Mouse (Mus musculus): ENCODE data around the gene Cep70. TPM values are rescaled to one million over a fixed set of nuclear protein-coding genes. Genes with fewer than 3 reads are reported as not detected.

Gene Cep70
- polyA plus RNA-seq, 1 experiment from 2014 or later: 32.0 TPM

DNA sequence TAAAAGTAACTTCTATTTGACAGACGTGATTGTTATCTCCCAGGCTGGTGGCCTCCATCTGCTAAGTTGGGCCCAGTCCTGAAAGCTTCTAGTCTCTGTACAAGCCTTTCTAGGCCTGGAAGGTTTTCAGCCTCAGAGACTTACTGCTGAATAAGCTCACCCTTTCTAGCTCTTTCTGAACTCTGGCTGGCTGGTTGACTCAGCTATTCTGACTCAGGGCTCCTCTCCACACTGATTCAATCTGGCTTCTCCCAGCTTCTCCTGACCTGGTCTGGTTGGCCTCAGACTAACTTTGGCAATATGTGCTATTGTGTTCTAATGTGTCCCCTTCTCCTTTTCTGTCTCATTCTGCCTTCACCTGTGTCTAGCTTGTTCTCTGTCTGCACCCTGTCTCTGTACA lies 3.9 kb upstream of the Cep70 start:
- no peak for ATAC-seq (ENCODE audit: low FRiP score, low TSS enrichment)
- Histone ChIP-seq H3K9me3 (ENCODE audit: control insufficient read depth, low read length) (no peaks in the 10 kb centered on the region), H3K27ac (ENCODE audit: low read depth, low read length) (no peak overlapping the region), H3K36me3 (ENCODE audit: control insufficient read depth, insufficient read depth, low read length) (no peaks in the 10 kb centered on the region), H3K4me1 (ENCODE audit: control insufficient read depth, insufficient read depth, low read length) (0 out of 2 replicates have a peak, but pooled peaks cover 5% of the 10 kb centered on the region), H3K4me2 (replicated peaks; ENCODE audit: low read depth, low read length) (no peak overlapping the region), H3K4me3 (ENCODE audit: low read length) (no peak overlapping the region), H3K9ac (ENCODE audit: low read depth, low read length) (no peak overlapping the region), H3K27me3 (ENCODE audit: control insufficient read depth, insufficient read depth, low read length) (no peaks in the 10 kb centered on the region)
- WGBS: 56% methylated on average over 1 of the region's 1 CpGs

DNA sequence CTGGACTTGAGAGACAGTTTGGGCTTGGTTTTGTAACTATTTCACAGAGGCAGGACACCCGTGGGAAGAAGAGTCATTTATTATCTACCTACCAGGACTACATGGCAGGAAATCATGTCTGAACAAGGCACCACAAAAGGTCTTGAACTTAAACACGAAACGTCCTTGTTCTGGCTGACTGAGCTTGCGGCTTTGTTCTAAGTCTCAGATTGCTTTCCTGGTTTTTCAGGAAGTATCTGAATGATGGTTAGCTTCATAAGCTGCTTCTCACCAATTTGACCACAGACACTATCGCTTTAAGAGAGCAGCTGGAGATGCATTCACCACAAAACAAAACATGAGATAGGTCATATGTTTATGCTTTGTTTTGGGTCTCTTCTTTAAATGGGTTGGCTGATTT lies 2.6 kb upstream of the Cep70 start:
- H3K9ac ChIP-seq (ENCODE audit: low read depth, low read length): no peak overlapping the region
- no peak overlapping the region for H3K4me3 ChIP-seq (ENCODE audit: low read length)
- 51% methylated on average over 5 of the region's 5 CpGs for WGBS
- no peaks in the 10 kb centered on the region for H3K9me3 ChIP-seq (ENCODE audit: control insufficient read depth, low read length)
- no peaks in the 10 kb centered on the region for H3K36me3 ChIP-seq (ENCODE audit: control insufficient read depth, insufficient read depth, low read length)
- H3K4me1 ChIP-seq (ENCODE audit: control insufficient read depth, insufficient read depth, low read length): 0 out of 2 replicates have a peak, but pooled peaks cover 5% of the 10 kb centered on the region
- ATAC-seq (ENCODE audit: low FRiP score, low TSS enrichment): no peak
- H3K4me2 ChIP-seq (replicated peaks; ENCODE audit: low read depth, low read length): no peak overlapping the region
- H3K27ac ChIP-seq (ENCODE audit: low read depth, low read length): no peak overlapping the region
- no peaks in the 10 kb centered on the region for H3K27me3 ChIP-seq (ENCODE audit: control insufficient read depth, insufficient read depth, low read length)

DNA sequence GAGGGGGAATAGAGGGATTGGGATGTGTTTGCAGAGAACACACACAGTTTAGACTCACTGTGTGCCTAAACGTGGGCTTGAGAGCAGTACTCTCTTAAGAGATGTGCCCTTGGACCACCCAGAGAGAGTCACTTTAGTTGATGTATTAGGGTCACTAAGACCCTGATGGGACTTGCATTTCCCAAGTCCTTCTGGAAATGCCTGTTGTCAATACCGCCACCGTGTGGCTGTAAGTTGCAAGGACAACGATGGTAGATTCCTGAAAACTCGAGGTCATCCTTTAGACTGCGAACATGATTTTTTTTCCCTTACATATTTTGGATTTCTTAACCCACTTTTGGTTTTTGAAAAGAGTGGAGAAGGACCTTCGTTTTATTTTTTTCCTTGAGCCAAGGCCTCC lies 1.1 kb upstream of the Cep70 start:
- Histone ChIP-seq H3K4me2 (replicated peaks; ENCODE audit: low read depth, low read length) (peak overlapping the region; percentile 67; the same call in 1 of the 2 replicates), H3K36me3 (ENCODE audit: control insufficient read depth, insufficient read depth, low read length) (no peaks in the 10 kb centered on the region), H3K9ac (ENCODE audit: low read depth, low read length) (no peak overlapping the region), H3K4me3 (ENCODE audit: low read length) (no peak overlapping the region), H3K27ac (ENCODE audit: low read depth, low read length) (no peak overlapping the region), H3K9me3 (ENCODE audit: control insufficient read depth, low read length) (no peaks in the 10 kb centered on the region), H3K4me1 (ENCODE audit: control insufficient read depth, insufficient read depth, low read length) (0 out of 2 replicates have a peak, but pooled peaks cover 5% of the 10 kb centered on the region), H3K27me3 (ENCODE audit: control insufficient read depth, insufficient read depth, low read length) (no peaks in the 10 kb centered on the region)
- WGBS: 3% methylated on average over 7 of the region's 7 CpGs
- ATAC-seq (ENCODE audit: low FRiP score, low TSS enrichment): no peak

DNA sequence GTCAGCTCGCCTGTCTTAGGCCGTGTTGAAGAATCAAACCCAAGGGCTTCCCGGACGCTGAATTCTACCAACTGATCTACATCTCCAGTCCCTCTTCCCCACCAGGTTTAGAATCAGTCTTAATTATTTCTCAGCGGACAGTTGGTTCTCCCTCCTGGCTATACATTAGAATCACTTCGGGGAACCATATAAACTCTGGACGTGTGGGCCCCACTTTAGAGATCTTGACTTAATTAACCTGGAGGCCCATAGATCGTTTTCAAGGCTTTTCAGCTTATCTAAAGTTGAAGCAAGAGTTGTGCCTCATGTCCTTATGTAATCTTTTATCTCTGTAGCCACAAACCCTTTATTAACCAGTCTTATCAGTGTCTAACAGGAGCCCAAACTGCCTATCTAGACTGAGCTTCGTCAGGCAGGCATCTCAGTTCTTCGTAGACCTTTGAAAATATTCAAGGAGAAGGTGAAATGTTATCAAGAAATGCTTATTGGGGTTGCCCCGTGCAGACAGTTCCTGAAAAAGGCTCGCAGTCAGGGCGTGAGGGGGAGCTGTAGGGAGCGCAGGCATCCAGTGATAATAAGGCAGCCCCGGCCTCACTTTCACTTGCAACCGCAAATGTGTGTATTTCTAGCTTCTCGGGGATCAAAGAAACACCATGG lies 506 bp upstream of the Cep70 start:
- Histone ChIP-seq H3K4me2 (replicated peaks; ENCODE audit: low read depth, low read length) (peak overlapping the region; percentile 67), H3K9me3 (ENCODE audit: control insufficient read depth, low read length) (no peaks in the 10 kb centered on the region), H3K4me3 (ENCODE audit: low read length) (peak overlapping the region; percentile 92), H3K9ac (ENCODE audit: low read depth, low read length) (peak overlapping the region; percentile 72; the same call in 1 of the 2 replicates), H3K27ac (ENCODE audit: low read depth, low read length) (no peak overlapping the region), H3K4me1 (ENCODE audit: control insufficient read depth, insufficient read depth, low read length) (0 out of 2 replicates have a peak, but pooled peaks cover 5% of the 10 kb centered on the region), H3K36me3 (ENCODE audit: control insufficient read depth, insufficient read depth, low read length) (no peaks in the 10 kb centered on the region), H3K27me3 (ENCODE audit: control insufficient read depth, insufficient read depth, low read length) (no peaks in the 10 kb centered on the region)
- 8% methylated on average over 17 of the region's 17 CpGs for WGBS
- no peak for ATAC-seq (ENCODE audit: low FRiP score, low TSS enrichment)

DNA sequence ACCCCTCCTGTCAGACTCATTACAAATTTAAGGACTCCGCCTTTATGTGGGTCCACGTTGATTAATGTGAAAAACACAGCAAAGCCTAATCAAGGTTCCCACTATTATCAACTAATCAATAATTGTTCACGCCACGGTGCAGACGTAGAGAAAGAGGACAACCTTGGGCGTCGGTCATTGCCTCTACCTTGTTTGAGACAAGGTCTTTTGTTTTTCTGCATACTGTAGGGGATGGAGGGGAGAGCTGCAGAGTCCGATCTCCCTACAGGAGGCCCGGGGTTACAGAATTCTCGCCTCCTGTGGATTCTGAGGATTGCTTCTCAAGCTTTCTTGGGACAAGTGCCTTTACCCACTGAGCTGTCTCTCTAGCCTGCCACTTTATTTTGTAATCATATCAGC lies 727 bp downstream of the Cep70 start:
- peak overlapping the region; percentile 67 for H3K4me2 ChIP-seq (replicated peaks; ENCODE audit: low read depth, low read length)
- peak overlapping the region; percentile 6; the same call in 1 of the 2 replicates for H3K27ac ChIP-seq (ENCODE audit: low read depth, low read length)
- H3K9me3 ChIP-seq (ENCODE audit: control insufficient read depth, low read length): no peaks in the 10 kb centered on the region
- 0 out of 2 replicates have a peak, but pooled peaks cover 5% of the 10 kb centered on the region for H3K4me1 ChIP-seq (ENCODE audit: control insufficient read depth, insufficient read depth, low read length)
- peak overlapping the region; percentile 72 for H3K9ac ChIP-seq (ENCODE audit: low read depth, low read length)
- H3K27me3 ChIP-seq (ENCODE audit: control insufficient read depth, insufficient read depth, low read length): no peaks in the 10 kb centered on the region
- ATAC-seq (ENCODE audit: low FRiP score, low TSS enrichment): no peak
- H3K4me3 ChIP-seq (ENCODE audit: low read length): peak overlapping the region; percentile 92
- WGBS: 3% methylated on average over 10 of the region's 10 CpGs
- H3K36me3 ChIP-seq (ENCODE audit: control insufficient read depth, insufficient read depth, low read length): no peaks in the 10 kb centered on the region

DNA sequence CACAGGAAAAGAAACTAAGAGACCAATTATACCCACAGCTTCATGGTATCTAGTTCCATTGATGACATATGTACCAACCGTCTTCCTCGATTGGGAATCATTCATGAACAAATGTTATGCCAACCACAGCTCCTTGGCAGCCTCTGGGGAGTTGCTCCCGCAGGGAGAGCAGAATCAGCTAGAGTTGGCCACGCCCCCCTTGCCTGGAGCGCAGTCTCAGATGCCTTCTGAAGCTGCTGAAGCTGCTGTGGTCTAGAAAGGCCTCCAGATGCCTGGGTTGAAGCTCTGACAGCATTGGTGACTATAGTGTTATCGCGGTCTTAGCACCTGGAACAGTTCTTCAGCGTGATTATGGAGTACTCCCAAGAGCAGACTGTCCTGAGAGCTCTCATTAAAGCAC lies 5.1 kb downstream of the Cep70 start:
- no peak overlapping the region for H3K4me2 ChIP-seq (replicated peaks; ENCODE audit: low read depth, low read length)
- 62% methylated on average over 8 of the region's 8 CpGs for WGBS
- H3K9ac ChIP-seq (ENCODE audit: low read depth, low read length): no peak overlapping the region
- no peak for ATAC-seq (ENCODE audit: low FRiP score, low TSS enrichment)
- H3K27ac ChIP-seq (ENCODE audit: low read depth, low read length): no peak overlapping the region
- no peaks in the 10 kb centered on the region for H3K4me1 ChIP-seq (ENCODE audit: control insufficient read depth, insufficient read depth, low read length)
- no peaks in the 10 kb centered on the region for H3K36me3 ChIP-seq (ENCODE audit: control insufficient read depth, insufficient read depth, low read length)
- no peaks in the 10 kb centered on the region for H3K9me3 ChIP-seq (ENCODE audit: control insufficient read depth, low read length)
- H3K4me3 ChIP-seq (ENCODE audit: low read length): no peak overlapping the region
- H3K27me3 ChIP-seq (ENCODE audit: control insufficient read depth, insufficient read depth, low read length): no peaks in the 10 kb centered on the region

DNA sequence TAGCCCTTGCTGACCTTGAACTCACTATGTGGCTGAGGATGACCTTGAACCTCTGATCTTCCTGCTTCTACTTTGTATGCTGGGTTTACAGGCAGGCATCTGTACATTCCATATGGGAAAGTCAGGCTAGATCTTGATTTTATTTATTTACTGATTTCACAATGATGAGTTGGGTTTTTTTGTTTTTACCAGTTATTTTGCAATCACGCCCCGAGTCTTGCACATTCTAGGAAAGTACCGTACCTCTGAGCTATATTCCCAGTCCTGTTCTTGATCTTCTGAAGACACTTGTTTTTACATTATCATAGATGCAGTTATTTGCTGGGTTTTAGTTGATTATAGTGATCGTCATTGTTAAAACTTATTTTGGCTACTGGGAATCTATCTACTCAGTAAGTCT lies 5.7 kb downstream of the Cep70 start:
- 99% methylated on average over 4 of the region's 4 CpGs for WGBS
- ATAC-seq (ENCODE audit: low FRiP score, low TSS enrichment): no peak
- Histone ChIP-seq H3K9me3 (ENCODE audit: control insufficient read depth, low read length) (no peaks in the 10 kb centered on the region), H3K4me2 (replicated peaks; ENCODE audit: low read depth, low read length) (no peak overlapping the region), H3K9ac (ENCODE audit: low read depth, low read length) (no peak overlapping the region), H3K36me3 (ENCODE audit: control insufficient read depth, insufficient read depth, low read length) (no peaks in the 10 kb centered on the region), H3K27me3 (ENCODE audit: control insufficient read depth, insufficient read depth, low read length) (no peaks in the 10 kb centered on the region), H3K4me1 (ENCODE audit: control insufficient read depth, insufficient read depth, low read length) (no peaks in the 10 kb centered on the region), H3K4me3 (ENCODE audit: low read length) (no peak overlapping the region), H3K27ac (ENCODE audit: low read depth, low read length) (no peak overlapping the region)

DNA sequence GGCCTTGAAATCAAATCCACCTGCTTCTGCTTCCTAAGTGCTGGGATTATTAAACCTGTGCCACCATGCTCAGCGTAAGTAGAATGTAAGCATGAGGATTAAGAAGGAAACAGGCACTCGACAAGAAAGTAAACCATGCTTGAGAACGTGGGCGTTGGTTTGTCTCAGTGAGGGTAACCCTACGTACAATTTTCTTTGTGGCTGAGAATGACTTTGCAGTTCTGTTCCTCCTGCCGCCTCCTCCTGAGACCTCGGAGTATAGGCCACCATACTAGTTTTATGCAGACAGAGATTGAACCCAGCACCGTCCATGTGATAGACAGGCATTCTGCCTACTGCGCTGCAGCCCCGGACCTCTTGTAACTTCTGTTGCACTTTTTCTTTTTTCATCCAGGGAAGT lies 10.7 kb downstream of the Cep70 start:
- no peak overlapping the region for H3K27ac ChIP-seq (ENCODE audit: low read depth, low read length)
- no peaks in the 10 kb centered on the region for H3K27me3 ChIP-seq (ENCODE audit: control insufficient read depth, insufficient read depth, low read length)
- no peaks in the 10 kb centered on the region for H3K9me3 ChIP-seq (ENCODE audit: control insufficient read depth, low read length)
- no peak overlapping the region for H3K4me2 ChIP-seq (replicated peaks; ENCODE audit: low read depth, low read length)
- H3K4me1 ChIP-seq (ENCODE audit: control insufficient read depth, insufficient read depth, low read length): no peaks in the 10 kb centered on the region
- no peak for ATAC-seq (ENCODE audit: low FRiP score, low TSS enrichment)
- H3K36me3 ChIP-seq (ENCODE audit: control insufficient read depth, insufficient read depth, low read length): peaks cover 8% of the 10 kb centered on the region; the same call in 1 of the 2 replicates
- no peak overlapping the region for H3K9ac ChIP-seq (ENCODE audit: low read depth, low read length)
- WGBS: 90% methylated on average over 10 of the region's 10 CpGs
- no peak overlapping the region for H3K4me3 ChIP-seq (ENCODE audit: low read length)

DNA sequence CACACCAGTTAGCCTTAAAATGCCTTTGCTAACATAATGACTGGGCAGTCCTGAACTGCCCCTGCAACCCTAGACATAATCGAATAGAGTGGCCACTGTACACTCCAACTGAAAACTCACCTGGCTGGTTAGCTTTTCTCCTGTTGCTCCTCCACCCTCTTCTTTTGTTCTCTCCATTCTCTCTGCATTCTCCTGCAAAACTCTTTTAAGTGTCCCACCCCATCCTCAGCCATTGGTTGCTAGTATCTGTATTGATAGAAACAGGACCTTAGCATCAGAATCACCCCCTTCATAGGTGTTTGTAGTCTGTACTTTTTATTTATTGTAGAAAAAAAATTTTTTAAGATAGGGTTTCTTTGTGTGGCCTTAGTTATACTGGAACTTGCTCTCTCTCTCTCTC lies 13.0 kb downstream of the Cep70 start:
- 100% methylated on average over 1 of the region's 1 CpGs for WGBS
- no peak overlapping the region for H3K27ac ChIP-seq (ENCODE audit: low read depth, low read length)
- no peaks in the 10 kb centered on the region for H3K27me3 ChIP-seq (ENCODE audit: control insufficient read depth, insufficient read depth, low read length)
- H3K4me2 ChIP-seq (replicated peaks; ENCODE audit: low read depth, low read length): no peak overlapping the region
- H3K9ac ChIP-seq (ENCODE audit: low read depth, low read length): no peak overlapping the region
- no peak for ATAC-seq (ENCODE audit: low FRiP score, low TSS enrichment)
- peaks cover 8% of the 10 kb centered on the region; the same call in 1 of the 2 replicates for H3K36me3 ChIP-seq (ENCODE audit: control insufficient read depth, insufficient read depth, low read length)
- no peaks in the 10 kb centered on the region for H3K9me3 ChIP-seq (ENCODE audit: control insufficient read depth, low read length)
- no peak overlapping the region for H3K4me3 ChIP-seq (ENCODE audit: low read length)
- H3K4me1 ChIP-seq (ENCODE audit: control insufficient read depth, insufficient read depth, low read length): no peaks in the 10 kb centered on the region
